Mouse (Mus musculus): ENCODE data around the gene Rbm12b1.
"Not testable (repeated sequence)": the region's sequence is repeated elsewhere in the genome, so short reads cannot be mapped to it uniquely, and the experiment has no call there.

The Rbm12b1 gene

GRCm38 (mm10) chr4:12140141-12140567, at the start of gene Rbm12b1:
Gene Rbm12b1, plus strand, starts transcription at chr4:12140264.
- in situ Hi-C loops (cut with MboI, MseI) = not testable (repeated sequence)

GRCm38 (mm10) chr4:12140592-12141062, 563 bp downstream of the Rbm12b1 start:
- in situ Hi-C loops (cut with MboI, MseI) = not testable (repeated sequence)

- in situ Hi-C loops (cut with MboI, MseI) = not testable (repeated sequence)
These were observed 1.5 kb downstream of the Rbm12b1 start for GRCm38 (mm10) chr4:12141516-12141915.

GRCm38 (mm10) chr4:12147660-12148059, 7.6 kb downstream of the Rbm12b1 start:
- in situ Hi-C loops (cut with MboI, MseI) = loop anchor here (5.0 kb wide), 1 partner anchor 65 kb away; no protein-coding TSS in a partner anchor

- in situ Hi-C loops (cut with MboI, MseI) = no loop called here
These were observed 30.9 kb downstream of the Rbm12b1 start for GRCm38 (mm10) chr4:12170986-12171317.

- in situ Hi-C loops (cut with MboI, MseI) = no loop called here
These were observed 31.4 kb downstream of the Rbm12b1 start, which contains the start of gene Fam92a for GRCm38 (mm10) chr4:12171318-12172091. Gene Fam92a, minus strand, starts transcription at chr4:12172015.

GRCm38 (mm10) chr4:12178992-12179391, 38.9 kb downstream of the Rbm12b1 start:
- in situ Hi-C loops (cut with MboI, MseI) = no loop called here

Measured in regulatory T cell (primary cell).